In the genomic region with DNA sequence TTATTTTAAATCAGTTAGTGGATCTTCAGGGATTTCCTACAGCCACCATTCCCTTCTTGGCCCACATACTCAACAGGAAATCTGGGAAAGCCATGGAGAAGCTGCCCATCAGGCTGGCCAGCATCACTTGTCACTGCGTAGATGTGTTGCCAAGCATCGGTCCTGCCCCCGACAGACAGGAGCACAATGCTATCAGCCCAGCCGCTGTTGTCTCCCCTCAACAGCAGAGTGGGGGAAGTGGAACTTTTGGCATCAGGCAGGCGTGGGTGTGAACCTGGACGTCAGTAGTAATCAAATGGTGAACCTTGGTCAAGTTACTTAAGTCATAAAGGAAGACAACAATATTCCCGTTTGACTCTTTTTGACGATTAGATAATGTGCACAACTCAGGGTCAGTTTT, we compare ENCODE assay signal across 25 mouse cellular contexts. TPM values are rescaled to one million over a fixed set of nuclear protein-coding genes. Genes with fewer than 3 reads are reported as not detected.
A peak's percentile ranks its signal among the peaks of the same experiment; 100 is the strongest.
DNase-seq lines count a peak whose midpoint lies in the region; ATAC-seq lines count a peak whose summit lies in the region.
"Had no signal": no experiment of that assay in that cellular context is flagged by ENCODE, and none has a peak within 500 bp of the region (broad histone marks: within the 10 kb centered on the region; RNA-seq: fewer than 3 reads in every experiment).

No protein-coding gene starts in this region.

- H3K9me3 ChIP-seq in heart, embryonic 16.5 days (replicated peaks; ENCODE audit: control insufficient read depth, low read length), result peaks cover 10% of the 10 kb centered on the region
- no peaks in the 10 kb centered on the region for H3K9me3 ChIP-seq in hindbrain, embryonic 16.5 days (ENCODE audit: control insufficient read depth, low read length)
- H3K9me3 ChIP-seq: embryonic facial prominence, embryonic 15.5 days; hindbrain, embryonic 15.5 days; limb, embryonic 10.5 days; neural tube, embryonic 12.5 days had no signal

- H3K9ac ChIP-seq in heart, embryonic 16.5 days (ENCODE audit: low read length), result no peak overlapping the region
- H3K9ac ChIP-seq in hindbrain, embryonic 16.5 days (ENCODE audit: low read depth, low read length), result no peak overlapping the region
- H3K9ac ChIP-seq: embryonic facial prominence, embryonic 15.5 days; hindbrain, embryonic 15.5 days; liver, embryonic 15.5 days; lung, embryonic 15.5 days; midbrain, embryonic 13.5 days; neural tube, embryonic 12.5 days had no signal

- no peaks in the 10 kb centered on the region for H3K36me3 ChIP-seq in heart, embryonic 16.5 days (ENCODE audit: control insufficient read depth, insufficient read depth)
- no peaks in the 10 kb centered on the region for H3K36me3 ChIP-seq in hindbrain, embryonic 16.5 days (ENCODE audit: control insufficient read depth, insufficient read depth, low read length)
- H3K36me3 ChIP-seq: embryonic facial prominence, embryonic 15.5 days; hindbrain, embryonic 15.5 days; limb, embryonic 10.5 days; liver, embryonic 15.5 days; lung, embryonic 15.5 days; midbrain, embryonic 13.5 days; neural tube, embryonic 12.5 days had no signal

- H3K27ac ChIP-seq in heart, embryonic 16.5 days (ENCODE audit: low read length), result no peak overlapping the region
- H3K27ac ChIP-seq in hindbrain, embryonic 16.5 days (ENCODE audit: low read depth, low read length), result no peak overlapping the region
- H3K27ac ChIP-seq: embryonic facial prominence, embryonic 15.5 days; hindbrain, embryonic 15.5 days; kidney, postnatal 0 days; limb, embryonic 10.5 days; liver, embryonic 15.5 days; lung, embryonic 15.5 days; midbrain, embryonic 13.5 days; neural tube, embryonic 12.5 days had no signal

- WGBS in heart, embryonic 16.5 days, result 44% methylated on average over 8 of the region's 8 CpGs
- WGBS in hindbrain, embryonic 16.5 days, result 81% methylated on average over 8 of the region's 8 CpGs

- DNase-seq in ovary, adult 18-20 months (ENCODE audit: low spot score), result peak; percentile 16
- DNase-seq in ovary, postnatal 36 days (ENCODE audit: low spot score), result no peak
- DNase-seq in heart, postnatal 4 days, result peak; percentile 59
- DNase-seq in urinary bladder, postnatal 10 days (ENCODE audit: low spot score), result no peak
- DNase-seq in natural killer cell, adult 2 months (ENCODE audit: low spot score in 2 of 2), result no peak
- DNase-seq: cerebellum, adult 11 months; cerebellum, adult 9-11 months; gastrocnemius, postnatal 10 days; kidney, adult 11 months; liver; lung, postnatal 36 days; right cerebral cortex, adult 18-20 months; right cerebral cortex, postnatal 4 days had no signal

- H3K4me3 ChIP-seq in heart, embryonic 16.5 days (ENCODE audit: low read length), result no peak overlapping the region
- H3K4me3 ChIP-seq in hindbrain, embryonic 16.5 days (ENCODE audit: low read length), result no peak overlapping the region
- H3K4me3 ChIP-seq: embryonic facial prominence, embryonic 15.5 days; hindbrain, embryonic 15.5 days; limb, embryonic 10.5 days; liver, embryonic 15.5 days; lung, embryonic 15.5 days; megakaryocyte, embryonic 14.5 days; midbrain, embryonic 13.5 days; neural tube, embryonic 12.5 days had no signal

- H3K27me3 ChIP-seq in heart, embryonic 16.5 days (ENCODE audit: control insufficient read depth, insufficient read depth, low read length), result no peaks in the 10 kb centered on the region
- H3K27me3 ChIP-seq in hindbrain, embryonic 16.5 days (replicated peaks; ENCODE audit: control insufficient read depth, insufficient read depth, low read length), result no peaks in the 10 kb centered on the region
- H3K27me3 ChIP-seq: embryonic facial prominence, embryonic 15.5 days; hindbrain, embryonic 15.5 days; liver, embryonic 15.5 days; lung, embryonic 15.5 days; midbrain, embryonic 13.5 days; neural tube, embryonic 12.5 days had no signal

- no peak overlapping the region for H3K4me2 ChIP-seq in heart, embryonic 16.5 days (ENCODE audit: low read depth, low read length)
- H3K4me2 ChIP-seq in hindbrain, embryonic 16.5 days (ENCODE audit: low read length), result no peak overlapping the region
- H3K4me2 ChIP-seq: embryonic facial prominence, embryonic 15.5 days; hindbrain, embryonic 15.5 days; liver, embryonic 15.5 days; lung, embryonic 15.5 days; midbrain, embryonic 13.5 days; neural tube, embryonic 12.5 days had no signal

- peak; percentile 77 for ATAC-seq in heart, embryonic 16.5 days (replicated peaks; ENCODE audit: extremely low read depth, insufficient read depth, low FRiP score)
- no peak for ATAC-seq in hindbrain, embryonic 16.5 days
- ATAC-seq: forebrain, embryonic 14.5 days; midbrain, embryonic 13.5 days had no signal

- H3K4me1 ChIP-seq in heart, embryonic 16.5 days (ENCODE audit: control insufficient read depth, insufficient read depth, low read length), result no peaks in the 10 kb centered on the region
- H3K4me1 ChIP-seq in hindbrain, embryonic 16.5 days (ENCODE audit: control insufficient read depth, insufficient read depth, low read depth, low read length), result no peaks in the 10 kb centered on the region
- H3K4me1 ChIP-seq: embryonic facial prominence, embryonic 15.5 days; hindbrain, embryonic 15.5 days; limb, embryonic 10.5 days; liver, embryonic 15.5 days; lung, embryonic 15.5 days; megakaryocyte, embryonic 14.5 days; midbrain, embryonic 13.5 days; neural tube, embryonic 12.5 days had no signal

RNA-seq across cellular contexts. Expression of a gene that starts 9.8 kb away (rescaled TPM):
- 15.1 and 15.7 TPM in 2 replicates for polyA plus RNA-seq in heart, embryonic 16.5 days (2015; fragmentation: Nextera tagmentation; extraction: Ambion mirVana)
- 10 to 100 TPM; 32.6 to 34.6 TPM for total RNA-seq in heart, postnatal 4 days (2021)
- polyA plus RNA-seq in hindbrain, embryonic 16.5 days (2015; fragmentation: Nextera tagmentation; extraction: Ambion mirVana), result 39.0 and 48.5 TPM in 2 replicates

Comparison
In these comparisons a context has a peak if more than half of its experiments do, and no peak if none do; other contexts are left out.
1. DNase-seq: peak in ovary, adult 18-20 months (single experiment) and heart, postnatal 4 days (single experiment); none in ovary, postnatal 36 days (single experiment), urinary bladder, postnatal 10 days (single experiment) and natural killer cell, adult 2 months (0 of 2).